Mouse (Mus musculus) hindbrain, embryonic 11.5 days (tissue): ENCODE measurements around the gene Gm47995. TPM values are rescaled to one million over a fixed set of nuclear protein-coding genes. Genes with fewer than 3 reads are reported as not detected.

Experiments
- ATAC-seq: fragments of 200-750 bp; cut with Nextera tagmentation; 2 replicates; pipeline ENCODE4 v1.8.0; 2017; ENCODE audit warnings: mild to moderate bottlenecking, moderate TSS enrichment, moderate library complexity; ENCODE audit not compliant: low FRiP score
- DNase-seq: peaks from one replicate; pipeline ENCODE4 v3.0.0-alpha.2; 2015; ENCODE audit warnings: low spot score
- H3K27ac ChIP-seq: fragments of 300-500 bp; sonication (generic); 2 replicates; pipeline ENCODE4 v1.5.1; 2014; ENCODE audit warnings: mild to moderate bottlenecking, low read depth, low read length
- H3K27me3 ChIP-seq: fragments of 300-500 bp; sonication (generic); 2 replicates; pipeline ENCODE4 v1.6.1; 2014; ENCODE audit warnings: mild to moderate bottlenecking, low read length, moderate library complexity, mixed read lengths; ENCODE audit not compliant: control insufficient read depth, insufficient read depth
- H3K36me3 ChIP-seq: fragments of 300-500 bp; sonication (generic); 2 replicates; pipeline ENCODE4 v1.6.1; 2014; ENCODE audit warnings: mild to moderate bottlenecking, low read length, moderate library complexity, mixed read lengths; ENCODE audit not compliant: control insufficient read depth, insufficient read depth
- H3K4me1 ChIP-seq: fragments of 300-500 bp; sonication (generic); replicated peaks from 2 replicates; pipeline ENCODE4 v1.6.1; 2014; ENCODE audit warnings: low read length, mixed read lengths; ENCODE audit not compliant: control insufficient read depth, insufficient read depth
- H3K4me2 ChIP-seq: fragments of 300-500 bp; sonication (generic); replicated peaks from 2 replicates; pipeline ENCODE4 v1.6.1; 2014; ENCODE audit warnings: mild to moderate bottlenecking, low read depth, low read length
- H3K4me3 ChIP-seq: fragments of 300-500 bp; sonication (generic); 2 replicates; pipeline ENCODE4 v1.5.1; 2014; ENCODE audit warnings: low read depth, low read length
- H3K9ac ChIP-seq: fragments of 300-500 bp; sonication (generic); 2 replicates; pipeline ENCODE4 v1.6.1; 2014; ENCODE audit warnings: low read depth, low read length
- H3K9me3 ChIP-seq: fragments of 300-500 bp; sonication (generic); 2 replicates; pipeline ENCODE4 v1.6.1; 2016; ENCODE audit warnings: low read length; ENCODE audit not compliant: control insufficient read depth
- WGBS: fragments of 180-500 bp; shearing (Covaris S2); extraction: QIAGEN DNeasy Blood & Tissue Kit; methylation state at CpG from one replicate; pipeline ENCODE4 v1.1.7; 2014; 5-methylcytosine and 5-hydroxymethylcytosine counted together
- polyA plus RNA-seq: library from polyadenylated mRNA; unstranded; fragments of >200 nt; fragmentation: Nextera tagmentation; extraction: Ambion mirVana; gene quantifications from 2 replicates; pipeline ENCODE4 v1.2.1, GENCODE M21; 2014

The Gm47995 gene
- polyA plus RNA-seq, 1 experiment from 2014 or later: not detected

DNA sequence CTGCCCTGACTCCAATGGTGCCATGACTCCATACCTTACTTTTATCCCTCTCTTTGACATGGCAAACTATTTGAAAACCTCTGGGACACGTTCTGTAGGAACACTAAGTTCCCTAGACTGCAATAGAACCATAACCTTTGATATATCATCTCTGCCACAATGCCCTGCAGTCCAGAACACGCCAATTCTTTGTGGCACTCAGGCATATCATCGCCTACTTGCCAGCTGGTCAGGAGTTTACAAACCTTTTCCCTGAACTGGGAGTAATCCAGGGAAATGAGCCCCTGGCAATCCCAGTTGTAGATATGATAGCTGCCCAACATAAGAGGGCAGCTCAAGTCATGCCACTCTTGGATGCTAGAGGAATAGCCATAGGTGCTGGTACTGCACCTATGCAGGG is 34.1 kb downstream of the Gm47995 start:
- Histone ChIP-seq H3K36me3 (no peaks in the 10 kb centered on the region), H3K4me2 (no peak overlapping the region), H3K4me3 (no peak overlapping the region), H3K9ac (no peak overlapping the region), H3K27me3 (no peaks in the 10 kb centered on the region), H3K4me1 (no peaks in the 10 kb centered on the region), H3K9me3 (no peaks in the 10 kb centered on the region), H3K27ac (no peak overlapping the region)
- DNase-seq (no peak), ATAC-seq (no peak)
- 80% methylated on average over 3 of the region's 3 CpGs for WGBS

DNA sequence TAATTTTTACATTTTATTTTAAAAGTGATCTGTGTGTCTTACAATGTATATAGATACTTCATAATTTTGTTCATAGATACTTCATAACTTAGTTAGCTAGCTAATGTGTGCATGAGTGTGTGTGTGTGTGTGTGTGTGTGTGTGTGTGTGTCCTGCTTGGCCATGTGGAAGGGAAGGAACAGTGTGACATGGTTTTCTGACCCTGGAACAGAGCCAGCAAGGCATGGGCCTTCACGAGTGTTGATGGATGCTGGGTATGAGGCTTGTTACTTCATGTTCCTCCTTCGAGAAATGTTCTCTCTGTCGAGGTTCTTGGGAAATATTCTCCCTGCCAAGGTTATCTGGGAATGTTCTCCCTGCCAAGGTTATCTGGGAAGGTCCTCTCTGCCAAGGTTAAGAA is 35.5 kb downstream of the Gm47995 start:
- H3K4me3 ChIP-seq: no peak overlapping the region
- H3K27ac ChIP-seq: no peak overlapping the region
- H3K4me2 ChIP-seq: no peak overlapping the region
- 93% methylated on average over 3 of the region's 3 CpGs for WGBS
- H3K36me3 ChIP-seq: no peaks in the 10 kb centered on the region
- H3K9me3 ChIP-seq: no peaks in the 10 kb centered on the region
- DNase-seq (no peak), ATAC-seq (no peak)
- no peak overlapping the region for H3K9ac ChIP-seq
- no peaks in the 10 kb centered on the region for H3K27me3 ChIP-seq
- H3K4me1 ChIP-seq: no peaks in the 10 kb centered on the region

DNA sequence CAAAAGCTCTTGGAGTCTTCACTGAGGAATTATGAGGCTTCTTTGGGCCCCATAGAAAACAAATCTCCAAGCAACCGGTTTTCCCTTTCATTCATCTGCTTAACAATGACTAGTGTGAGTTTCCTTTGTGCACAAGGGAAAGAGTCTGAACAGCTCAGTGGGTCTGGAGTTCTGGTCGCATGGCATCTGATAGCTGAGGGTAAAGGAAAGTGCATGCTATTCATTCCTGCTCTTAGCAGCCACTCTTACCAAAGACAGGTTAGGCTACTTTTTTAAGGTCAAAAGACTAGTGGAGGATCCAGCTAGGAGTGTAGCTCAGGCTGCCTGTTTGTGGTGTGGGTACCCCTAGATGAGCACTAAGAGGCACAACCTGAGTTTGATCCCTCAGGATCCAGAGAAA is 37.3 kb downstream of the Gm47995 start:
- ATAC-seq: no peak

DNA sequence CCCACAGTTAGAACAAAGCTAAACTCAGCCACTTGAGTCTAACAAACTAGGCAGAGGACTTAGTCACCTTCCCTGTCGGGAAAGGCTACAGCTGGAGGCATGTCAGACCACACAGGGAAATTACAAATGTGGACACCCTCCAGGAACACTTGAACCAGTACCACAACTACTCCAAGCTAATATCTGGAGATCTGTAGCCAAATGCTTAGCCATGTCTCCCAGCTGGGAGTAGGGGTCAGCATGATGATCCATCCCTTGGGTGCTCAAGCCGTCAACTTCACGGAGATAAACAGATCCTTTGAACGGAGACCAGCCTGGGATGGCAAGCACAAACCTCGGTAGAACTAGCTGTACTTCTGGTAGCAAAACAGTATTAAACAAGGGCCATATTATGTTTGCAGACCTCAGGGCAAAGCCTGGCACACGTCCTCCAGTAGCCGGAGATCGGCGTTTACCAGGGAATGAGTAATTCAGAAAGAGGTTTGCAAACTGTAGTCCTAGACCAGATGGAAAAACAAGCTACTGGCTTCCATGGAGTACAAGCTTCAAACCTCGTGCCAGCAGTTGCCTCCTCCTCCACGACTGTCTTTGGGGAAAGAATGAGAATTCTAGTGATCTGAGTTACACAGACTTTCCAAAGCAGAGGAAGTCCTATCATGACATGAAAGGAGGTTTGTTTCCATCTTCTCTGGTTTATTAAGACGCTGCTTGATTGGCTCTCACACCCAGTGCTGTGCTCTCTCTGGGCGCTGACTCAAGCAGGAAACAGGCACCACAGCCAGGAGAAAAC is 38.1 kb downstream of the Gm47995 start:
- H3K27ac ChIP-seq: no peak overlapping the region
- no peaks in the 10 kb centered on the region for H3K36me3 ChIP-seq
- 79% methylated on average over 13 of the region's 13 CpGs for WGBS
- H3K27me3 ChIP-seq: no peaks in the 10 kb centered on the region
- no peak for ATAC-seq
- no peak for DNase-seq
- H3K4me2 ChIP-seq: no peak overlapping the region
- no peak overlapping the region for H3K9ac ChIP-seq
- H3K9me3 ChIP-seq: no peaks in the 10 kb centered on the region
- H3K4me1 ChIP-seq: no peaks in the 10 kb centered on the region
- no peak overlapping the region for H3K4me3 ChIP-seq

More for the DNA sequence above, 37.3 kb downstream of the Gm47995 start:
- no peak for DNase-seq
- 11% methylated on average over 2 of the region's 2 CpGs for WGBS
- Histone ChIP-seq H3K4me1 (no peaks in the 10 kb centered on the region), H3K9me3 (no peaks in the 10 kb centered on the region), H3K9ac (no peak overlapping the region), H3K27me3 (no peaks in the 10 kb centered on the region), H3K4me2 (no peak overlapping the region), H3K27ac (no peak overlapping the region), H3K36me3 (no peaks in the 10 kb centered on the region), H3K4me3 (no peak overlapping the region)

DNA sequence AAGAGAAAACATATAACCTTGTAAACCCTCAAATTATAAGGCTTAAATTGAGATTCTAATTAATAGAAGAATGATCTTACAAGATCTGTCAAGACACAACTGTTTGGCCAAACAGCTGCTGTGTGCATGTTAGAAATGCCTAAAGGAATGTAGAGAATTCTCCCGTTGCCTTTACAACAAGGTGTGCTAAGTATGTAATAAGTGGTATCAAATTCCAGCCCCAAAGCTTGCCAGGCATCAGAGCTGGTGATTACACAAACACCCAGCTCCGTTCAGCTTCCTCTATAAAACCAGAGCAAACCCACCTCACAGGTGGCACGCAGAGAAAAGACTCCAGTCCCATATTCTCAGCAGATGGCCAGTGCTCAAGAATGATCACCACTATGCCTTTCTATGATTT is 39.5 kb downstream of the Gm47995 start:
- DNase-seq (no peak), ATAC-seq (no peak)
- H3K9ac ChIP-seq: no peak overlapping the region
- no peaks in the 10 kb centered on the region for H3K36me3 ChIP-seq
- H3K27ac ChIP-seq: no peak overlapping the region
- WGBS: 81% methylated on average over 3 of the region's 3 CpGs
- no peaks in the 10 kb centered on the region for H3K4me1 ChIP-seq
- no peaks in the 10 kb centered on the region for H3K27me3 ChIP-seq
- no peak overlapping the region for H3K4me2 ChIP-seq
- no peaks in the 10 kb centered on the region for H3K9me3 ChIP-seq
- no peak overlapping the region for H3K4me3 ChIP-seq

DNA sequence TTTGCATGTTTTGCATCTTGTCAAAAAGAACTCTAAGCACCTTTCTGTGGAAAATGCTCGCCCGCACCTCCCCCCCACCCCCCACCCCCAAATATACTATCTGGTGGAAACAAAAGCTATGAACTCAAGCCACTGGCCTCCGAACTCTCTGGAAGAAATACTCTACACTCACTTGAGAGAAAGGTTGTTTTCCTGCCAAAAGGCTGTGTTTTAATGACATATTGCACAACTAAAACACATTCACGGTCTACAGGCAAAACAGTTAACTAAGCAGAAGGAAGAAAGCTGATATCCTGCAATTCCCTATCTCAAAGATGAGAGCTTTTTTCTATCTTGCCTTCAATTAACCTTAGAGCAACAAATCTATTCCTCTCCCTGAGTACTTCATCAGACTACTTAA is 45.1 kb downstream of the Gm47995 start:
- no peak overlapping the region for H3K4me2 ChIP-seq

DNA sequence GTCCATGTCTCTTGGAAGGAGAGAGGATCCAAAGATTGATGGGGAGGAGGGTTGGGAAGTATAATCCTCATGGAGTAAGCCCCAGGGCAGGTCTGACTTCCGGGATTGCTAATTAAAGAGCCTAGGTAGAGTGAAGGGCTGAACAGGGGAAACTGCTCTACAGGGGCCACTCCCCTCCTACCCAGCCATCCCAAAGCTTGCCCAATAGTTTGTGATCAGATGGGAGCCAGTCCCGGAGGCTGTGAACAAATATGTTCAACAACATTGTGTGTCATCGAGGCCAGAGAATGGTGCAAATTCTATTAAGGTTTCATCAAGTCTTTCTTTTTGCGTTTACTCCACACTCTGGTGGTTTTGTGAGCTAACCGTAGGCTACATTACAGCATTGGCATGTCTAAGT is 45.8 kb downstream of the Gm47995 start:
- no peaks in the 10 kb centered on the region for H3K36me3 ChIP-seq
- H3K4me2 ChIP-seq: no peak overlapping the region
- no peaks in the 10 kb centered on the region for H3K4me1 ChIP-seq
- no peaks in the 10 kb centered on the region for H3K9me3 ChIP-seq
- H3K9ac ChIP-seq: no peak overlapping the region
- DNase-seq (no peak), ATAC-seq (no peak)
- no peaks in the 10 kb centered on the region for H3K27me3 ChIP-seq
- no peak overlapping the region for H3K27ac ChIP-seq
- no peak overlapping the region for H3K4me3 ChIP-seq
- 89% methylated on average over 5 of the region's 5 CpGs for WGBS

More for the DNA sequence above, 45.1 kb downstream of the Gm47995 start:
- WGBS: 88% methylated on average over 4 of the region's 4 CpGs
- H3K27me3 ChIP-seq: no peaks in the 10 kb centered on the region
- H3K4me1 ChIP-seq: no peaks in the 10 kb centered on the region
- no peaks in the 10 kb centered on the region for H3K9me3 ChIP-seq
- DNase-seq: no peak
- H3K27ac ChIP-seq: no peak overlapping the region
- no peaks in the 10 kb centered on the region for H3K36me3 ChIP-seq
- H3K9ac ChIP-seq: no peak overlapping the region
- no peak for ATAC-seq
- no peak overlapping the region for H3K4me3 ChIP-seq

DNA sequence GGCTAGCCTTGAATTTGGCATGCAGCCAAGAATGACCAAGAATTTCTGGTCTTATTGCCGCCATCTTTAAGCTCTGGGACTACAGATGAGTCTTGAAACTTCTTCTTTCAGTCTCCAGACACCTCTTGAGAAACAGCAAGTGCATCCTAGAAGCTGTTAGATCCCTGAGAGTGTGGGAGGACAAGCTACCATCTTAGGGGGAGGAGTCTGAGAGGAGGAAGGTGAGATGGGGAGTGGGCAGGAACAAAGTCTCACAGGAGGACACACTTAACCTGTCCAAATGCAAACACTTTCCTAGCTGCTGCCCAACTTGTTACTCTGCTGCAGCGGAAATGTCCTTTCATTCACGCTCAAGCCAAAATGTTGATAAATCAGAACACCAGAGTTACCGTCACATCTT is 46.5 kb downstream of the Gm47995 start:
- Histone ChIP-seq H3K4me1 (no peaks in the 10 kb centered on the region), H3K27me3 (no peaks in the 10 kb centered on the region), H3K4me3 (no peak overlapping the region), H3K9me3 (no peaks in the 10 kb centered on the region), H3K36me3 (no peaks in the 10 kb centered on the region), H3K27ac (no peak overlapping the region), H3K9ac (no peak overlapping the region), H3K4me2 (no peak overlapping the region)
- ATAC-seq (no peak), DNase-seq (no peak)
- WGBS: 87% methylated on average over 4 of the region's 4 CpGs

DNA sequence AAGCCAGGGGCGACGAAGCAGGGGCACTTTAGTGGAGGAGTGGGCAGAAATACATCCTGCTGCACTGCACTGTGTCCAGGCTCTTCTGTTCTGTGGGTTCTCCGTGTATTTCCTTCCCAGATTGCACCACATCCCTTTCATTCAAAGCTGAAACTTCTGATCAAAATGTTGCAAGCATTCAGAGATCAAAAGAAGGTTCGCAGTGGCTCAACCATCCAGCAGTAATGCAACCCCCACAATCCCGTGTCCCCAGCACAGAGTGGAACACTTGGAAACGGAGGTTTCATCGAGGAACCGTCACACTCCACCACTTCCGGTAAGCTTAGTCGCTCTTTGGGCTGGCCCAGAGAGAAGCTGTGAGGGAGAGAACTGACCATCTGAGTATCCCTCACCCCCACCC is 46.9 kb downstream of the Gm47995 start:
- Histone ChIP-seq H3K36me3 (no peaks in the 10 kb centered on the region), H3K27ac (no peak overlapping the region), H3K4me2 (no peak overlapping the region), H3K4me3 (no peak overlapping the region), H3K9ac (no peak overlapping the region), H3K9me3 (no peaks in the 10 kb centered on the region), H3K27me3 (no peaks in the 10 kb centered on the region), H3K4me1 (no peaks in the 10 kb centered on the region)
- WGBS: 88% methylated on average over 10 of the region's 10 CpGs
- no peak for DNase-seq
- ATAC-seq: no peak
